Mouse (Mus musculus) frontal cortex, postnatal 25 days (tissue): Measurements from ENCODE around the gene Clcn2.

Experiments
- DNase-seq, 2 experiments: peaks; one replicate each; pipeline ENCODE4 v3.0.0; 2022; ENCODE audit warnings: low spot score in 2 of 2

The Clcn2 gene

GRCm38 (mm10) chr16:20657661-20658060, 59.9 kb downstream of the Clcn2 start:
- no peak for DNase-seq

DNA sequence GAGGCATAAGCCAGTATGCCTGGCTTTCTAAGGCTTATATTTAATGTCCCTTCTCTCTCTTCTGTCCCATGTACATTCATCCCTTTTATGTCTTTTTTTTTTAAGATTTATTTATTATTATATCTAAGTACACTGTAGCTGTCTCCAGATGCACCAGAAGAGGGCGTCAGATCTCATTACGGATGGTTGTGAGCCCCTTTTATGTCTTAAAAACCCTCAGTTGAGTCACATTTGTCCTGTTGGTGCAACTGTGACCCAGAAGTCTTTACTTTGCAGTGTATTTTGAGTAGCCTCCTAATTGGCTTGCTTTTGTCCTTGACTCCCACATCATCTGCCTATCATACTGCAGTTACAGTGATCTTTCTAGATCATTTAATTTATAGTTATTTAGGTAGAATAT, 64.2 kb downstream of the Clcn2 start:
- DNase-seq: no peak
